Mouse (Mus musculus) liver, embryonic 12.5 days (tissue): ENCODE measurements around the gene Arel1. TPM values are rescaled to one million over a fixed set of nuclear protein-coding genes. Genes with fewer than 3 reads are reported as not detected.

Experiments
- ATAC-seq: fragments of 200-750 bp; cut with Nextera tagmentation; 2 replicates; pipeline ENCODE4 v1.8.0; 2017; ENCODE audit warnings: moderate number of reproducible peaks, mild to moderate bottlenecking, moderate library complexity
- H3K27ac ChIP-seq: fragments of 300-500 bp; sonication (generic); 2 replicates; pipeline ENCODE4 v1.5.1; 2016; ENCODE audit warnings: mild to moderate bottlenecking
- H3K27me3 ChIP-seq: fragments of 300-500 bp; sonication (generic); replicated peaks from 2 replicates; pipeline ENCODE4 v1.6.1; 2016; ENCODE audit warnings: mild to moderate bottlenecking, moderate library complexity
- H3K36me3 ChIP-seq: fragments of 300-500 bp; sonication (generic); 2 replicates; pipeline ENCODE4 v1.6.1; 2016; ENCODE audit warnings: mild to moderate bottlenecking, moderate library complexity
- H3K4me1 ChIP-seq: fragments of 300-500 bp; sonication (generic); 2 replicates; pipeline ENCODE4 v1.6.1; 2016
- H3K4me2 ChIP-seq: fragments of 300-500 bp; sonication (generic); 2 replicates; pipeline ENCODE4 v1.6.1; 2016; ENCODE audit warnings: mild to moderate bottlenecking, moderate library complexity
- H3K4me3 ChIP-seq: fragments of 300-500 bp; sonication (generic); 2 replicates; pipeline ENCODE4 v1.5.1; 2016; ENCODE audit warnings: mild to moderate bottlenecking, moderate library complexity
- H3K9ac ChIP-seq: fragments of 300-500 bp; sonication (generic); 2 replicates; pipeline ENCODE4 v1.6.1; 2016; ENCODE audit warnings: mild to moderate bottlenecking, moderate library complexity
- H3K9me3 ChIP-seq: fragments of 300-500 bp; sonication (generic); replicated peaks from 2 replicates; pipeline ENCODE4 v1.6.1; 2016; ENCODE audit warnings: mild to moderate bottlenecking, moderate library complexity
- WGBS: fragments of 180-500 bp; shearing (Covaris S2); methylation state at CpG from one replicate; pipeline ENCODE4 v1.1.7; 2016; ENCODE audit not compliant: insufficient replicate concordance; 5-methylcytosine and 5-hydroxymethylcytosine counted together
- polyA plus RNA-seq: library from polyadenylated mRNA; unstranded; fragments of >200 nt; fragmentation: Nextera tagmentation; extraction: Ambion mirVana; gene quantifications from 2 replicates; pipeline ENCODE4 v1.2.1, GENCODE M21; 2016

Arel1 gene
- polyA plus RNA-seq, 1 experiment from 2014 or later, result 19.1 TPM

GRCm38 (mm10) chr12:84893648-84894628, 76.8 kb downstream of the Arel1 start:
- no peak for ATAC-seq
- no peaks in the 10 kb centered on the region for H3K36me3 ChIP-seq
- H3K9me3 ChIP-seq, result no peaks in the 10 kb centered on the region
- H3K9ac ChIP-seq, result no peak overlapping the region
- H3K4me1 ChIP-seq, result no peaks in the 10 kb centered on the region
- H3K27me3 ChIP-seq, result peaks cover 35% of the 10 kb centered on the region
- no peak overlapping the region for H3K4me3 ChIP-seq
- H3K27ac ChIP-seq, result no peak overlapping the region
- H3K4me2 ChIP-seq, result no peak overlapping the region
- 52% methylated on average over 9 of the region's 9 CpGs for WGBS

GRCm38 (mm10) chr12:84890289-84890688, 80.4 kb downstream of the Arel1 start:
- ATAC-seq, result no peak
- no peaks in the 10 kb centered on the region for H3K9me3 ChIP-seq
- WGBS, result 73% methylated on average over 15 of the region's 15 CpGs
- H3K4me1 ChIP-seq, result no peaks in the 10 kb centered on the region
- H3K36me3 ChIP-seq, result no peaks in the 10 kb centered on the region
- no peak overlapping the region for H3K27ac ChIP-seq
- H3K4me3 ChIP-seq, result no peak overlapping the region
- H3K27me3 ChIP-seq, result peaks cover 37% of the 10 kb centered on the region
- H3K4me2 ChIP-seq, result no peak overlapping the region
- H3K9ac ChIP-seq, result no peak overlapping the region

DNA sequence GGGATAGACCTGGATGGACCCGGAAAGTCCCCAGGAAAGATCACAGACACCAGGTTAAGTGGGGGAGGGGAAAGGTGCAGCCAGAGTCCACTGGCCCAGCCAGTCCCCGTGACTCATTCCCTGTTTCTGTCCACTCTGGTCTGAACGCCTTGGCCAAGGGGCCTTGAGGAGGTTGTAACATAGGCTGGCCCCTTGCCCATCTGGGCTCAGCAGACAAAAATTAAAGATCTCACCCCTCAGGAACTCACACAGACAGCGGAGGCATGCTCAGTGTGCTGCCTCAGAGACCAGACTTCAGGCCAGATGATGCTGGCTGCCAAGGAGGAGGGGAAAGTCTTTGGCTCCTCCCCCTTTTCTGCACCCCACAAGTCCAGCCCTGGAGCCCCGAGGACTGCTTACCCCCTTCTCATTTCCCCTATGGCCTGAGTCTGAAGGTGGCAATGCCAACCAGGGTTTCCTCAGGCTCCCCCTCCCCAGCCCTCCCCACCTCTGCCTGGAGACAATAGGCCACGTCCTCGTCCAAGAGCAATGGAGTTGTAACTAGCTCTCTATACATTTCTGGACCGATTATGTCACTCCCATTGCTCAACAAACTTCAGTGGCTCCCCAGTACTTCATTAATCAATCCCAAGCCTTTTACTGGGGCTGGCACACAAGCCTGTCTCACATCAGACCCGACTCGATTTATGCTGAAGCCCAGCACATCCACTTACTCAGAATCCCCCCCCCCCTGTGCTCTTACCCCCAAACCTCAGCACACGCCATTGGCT, 85.4 kb downstream of the Arel1 start:
- H3K27me3 ChIP-seq, result peaks cover 44% of the 10 kb centered on the region
- H3K9ac ChIP-seq, result no peak overlapping the region
- H3K4me3 ChIP-seq, result no peak overlapping the region
- 48% methylated on average over 11 of the region's 11 CpGs for WGBS
- no peak for ATAC-seq
- no peaks in the 10 kb centered on the region for H3K4me1 ChIP-seq
- no peak overlapping the region for H3K27ac ChIP-seq
- H3K9me3 ChIP-seq, result no peaks in the 10 kb centered on the region
- H3K4me2 ChIP-seq, result no peak overlapping the region
- H3K36me3 ChIP-seq, result no peaks in the 10 kb centered on the region

- no peaks in the 10 kb centered on the region for H3K9me3 ChIP-seq
- H3K4me3 ChIP-seq, result no peak overlapping the region
- H3K27ac ChIP-seq, result no peak overlapping the region
- H3K27me3 ChIP-seq, result peaks cover 51% of the 10 kb centered on the region
- H3K4me2 ChIP-seq, result no peak overlapping the region
- ATAC-seq, result no peak
- 67% methylated on average over 7 of the region's 7 CpGs for WGBS
- no peaks in the 10 kb centered on the region for H3K36me3 ChIP-seq
- no peak overlapping the region for H3K9ac ChIP-seq
- H3K4me1 ChIP-seq, result no peaks in the 10 kb centered on the region
These were observed 86.2 kb downstream of the Arel1 start for GRCm38 (mm10) chr12:84884423-84885076.

DNA sequence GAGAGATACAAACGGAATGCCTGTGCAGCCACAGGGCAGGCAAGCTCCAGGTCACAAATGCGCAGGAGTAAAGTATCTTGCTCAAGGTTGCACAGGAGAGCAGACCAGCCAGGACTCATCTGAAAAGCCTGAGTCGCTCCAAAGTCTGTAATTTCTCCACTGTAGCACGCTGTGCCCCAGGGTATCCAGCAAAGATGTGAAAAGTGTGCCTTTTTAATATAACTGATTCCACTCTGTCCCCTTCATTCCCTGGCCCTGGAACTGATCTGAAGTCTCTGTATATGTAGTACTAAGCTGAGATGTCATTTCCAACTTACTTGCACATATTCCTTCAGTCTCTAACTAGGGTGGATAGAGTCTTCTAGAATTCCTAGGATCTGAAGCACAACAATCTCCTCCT, 87.9 kb downstream of the Arel1 start:
- Histone ChIP-seq H3K4me2 (no peak overlapping the region), H3K27me3 (peaks cover 58% of the 10 kb centered on the region), H3K4me3 (no peak overlapping the region), H3K9ac (no peak overlapping the region), H3K9me3 (no peaks in the 10 kb centered on the region), H3K4me1 (no peaks in the 10 kb centered on the region), H3K36me3 (no peaks in the 10 kb centered on the region), H3K27ac (no peak overlapping the region)
- no peak for ATAC-seq
- 70% methylated on average over 4 of the region's 4 CpGs for WGBS

DNA sequence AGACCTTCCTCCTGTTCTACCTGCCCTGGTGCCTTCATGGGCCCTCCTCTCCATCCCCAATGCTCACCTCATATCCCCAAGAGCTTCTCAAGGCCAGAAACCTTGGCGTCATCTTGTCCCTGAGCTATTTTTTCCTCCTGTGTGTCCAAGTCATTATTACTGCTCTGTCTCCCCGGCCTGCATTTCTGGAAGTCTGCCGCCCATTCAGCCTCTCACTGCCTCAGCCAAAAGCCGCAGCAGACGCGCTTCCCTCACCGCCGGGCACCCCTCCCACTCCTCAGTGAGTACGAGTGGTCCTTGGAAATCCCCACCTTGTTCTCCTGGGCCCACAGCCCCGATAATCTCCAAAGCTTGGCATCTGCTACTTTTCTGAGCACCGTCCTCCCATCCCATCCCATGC, 90.6 kb downstream of the Arel1 start:
- Histone ChIP-seq H3K4me3 (no peak overlapping the region), H3K27me3 (peaks cover 77% of the 10 kb centered on the region), H3K4me2 (no peak overlapping the region), H3K9ac (no peak overlapping the region), H3K27ac (no peak overlapping the region), H3K4me1 (peaks cover 20% of the 10 kb centered on the region), H3K9me3 (no peaks in the 10 kb centered on the region), H3K36me3 (no peaks in the 10 kb centered on the region)
- ATAC-seq, result no peak
- 53% methylated on average over 11 of the region's 11 CpGs for WGBS

DNA sequence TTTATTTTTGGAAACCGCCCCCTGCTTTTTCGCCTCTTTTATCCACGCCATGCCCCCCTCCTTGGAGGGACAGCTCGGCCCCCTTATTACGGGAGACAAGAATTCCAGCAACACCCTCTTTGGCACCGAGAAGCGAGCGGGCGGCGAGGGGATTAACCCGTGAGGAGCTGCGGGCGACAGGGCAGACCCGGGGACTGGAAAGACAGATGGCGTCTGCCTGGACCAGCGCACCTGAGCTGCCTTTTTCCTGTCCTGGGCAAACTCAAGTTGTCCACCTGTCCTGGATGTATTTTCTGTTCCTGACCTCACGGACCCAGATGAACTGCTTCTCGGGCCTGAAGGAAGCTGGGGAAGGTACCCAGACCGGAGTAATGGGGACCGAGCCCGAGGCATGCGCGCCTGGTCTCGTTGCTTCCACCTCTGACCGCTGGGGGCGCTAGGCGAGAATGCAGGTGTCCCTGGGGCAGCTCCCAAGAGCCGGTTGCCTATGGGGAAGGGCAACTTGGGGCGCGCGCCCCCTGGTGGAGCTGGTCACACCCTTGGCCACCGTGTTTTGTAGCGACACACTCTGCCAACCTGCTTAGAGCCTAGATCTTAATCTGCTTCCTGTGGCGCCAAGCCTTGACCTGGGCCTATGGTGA, 94.1 kb downstream of the Arel1 start, which contains the start of gene Ltbp2:
Ltbp2 (minus strand) TSS at position 52 of the 641 bp plus-strand sequence.
- Histone ChIP-seq H3K36me3 (no peaks in the 10 kb centered on the region), H3K9me3 (no peaks in the 10 kb centered on the region), H3K4me2 (peak within 1 kb of the TSS; percentile 60), H3K4me3 (peak within 1 kb of the TSS; percentile 46), H3K9ac (no peak within 1 kb of the TSS), H3K4me1 (peaks cover 20% of the 10 kb centered on the region), H3K27me3 (peaks cover 89% of the 10 kb centered on the region), H3K27ac (no peak within 1 kb of the TSS)
- WGBS, result 2% methylated on average over 34 of the region's 34 CpGs
- ATAC-seq, result peak; percentile 89

DNA sequence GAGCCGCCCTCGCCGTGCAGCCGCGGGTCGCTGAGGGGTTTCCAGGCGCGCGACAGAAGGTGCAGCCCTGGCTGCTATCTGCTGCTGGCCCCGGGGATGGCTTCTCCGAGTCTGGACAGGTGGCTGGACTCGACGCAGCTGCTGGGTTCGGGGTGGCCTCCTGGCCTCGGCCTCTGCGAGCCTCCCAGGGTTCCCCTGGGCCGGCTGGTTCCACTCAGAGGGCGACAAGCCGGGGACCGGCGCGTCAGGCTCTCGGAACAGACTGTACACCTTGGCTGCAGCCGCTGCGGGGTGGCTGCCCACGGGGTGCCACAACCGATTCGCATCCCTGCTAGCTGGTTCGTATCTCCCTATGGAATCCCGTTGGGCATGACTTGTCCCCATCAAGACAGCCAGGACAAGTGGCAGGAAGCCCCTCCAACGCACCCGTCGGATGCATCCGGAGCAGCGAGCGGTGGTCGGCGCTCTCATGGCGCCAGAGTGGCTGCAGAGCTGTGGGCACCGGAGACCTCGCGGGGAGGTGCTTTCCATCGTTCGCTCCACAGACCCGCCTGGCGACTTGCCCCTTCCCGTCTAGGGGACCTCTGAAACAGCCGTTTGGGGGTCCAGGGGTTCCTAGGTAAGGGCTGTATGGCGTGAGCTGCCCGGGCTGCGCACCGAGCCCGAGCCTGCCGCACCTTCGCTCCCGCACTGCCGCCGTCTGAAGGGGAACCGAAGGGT, 94.8 kb downstream of the Arel1 start:
- Histone ChIP-seq H3K36me3 (no peaks in the 10 kb centered on the region), H3K9me3 (no peaks in the 10 kb centered on the region), H3K9ac (no peak overlapping the region), H3K27ac (no peak overlapping the region), H3K4me3 (peak overlapping the region; percentile 46), H3K27me3 (peaks cover 87% of the 10 kb centered on the region), H3K4me2 (peak overlapping the region; percentile 60), H3K4me1 (peaks cover 20% of the 10 kb centered on the region)
- 4% methylated on average over 59 of the region's 59 CpGs for WGBS
- no peak for ATAC-seq

DNA sequence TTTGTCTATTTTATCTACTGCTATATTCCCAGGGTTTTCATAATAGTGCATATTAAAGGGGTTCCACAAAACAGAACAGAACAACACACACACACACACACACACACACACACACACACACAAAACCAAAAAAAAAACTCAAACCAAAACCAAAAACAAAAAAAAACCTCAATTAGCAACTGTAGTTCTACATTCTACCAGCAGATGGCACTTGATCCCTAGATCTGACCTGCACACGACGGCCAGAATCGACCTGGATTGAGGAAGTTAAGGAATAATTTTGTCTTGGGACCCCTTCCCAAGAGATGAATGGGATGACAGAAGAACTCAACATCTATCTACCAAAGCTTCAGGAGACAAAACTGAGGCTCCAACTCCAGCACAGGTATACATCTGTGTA, 97.3 kb downstream of the Arel1 start:
- Histone ChIP-seq H3K4me3 (no peak overlapping the region), H3K27ac (no peak overlapping the region), H3K36me3 (no peaks in the 10 kb centered on the region), H3K4me2 (no peak overlapping the region), H3K9ac (no peak overlapping the region), H3K27me3 (peaks cover 73% of the 10 kb centered on the region), H3K4me1 (peaks cover 20% of the 10 kb centered on the region), H3K9me3 (no peaks in the 10 kb centered on the region)
- 0% methylated on average over 3 of the region's 3 CpGs for WGBS
- no peak for ATAC-seq

GRCm38 (mm10) chr12:84872310-84872709, 98.4 kb downstream of the Arel1 start:
- no peaks in the 10 kb centered on the region for H3K36me3 ChIP-seq
- H3K4me2 ChIP-seq, result no peak overlapping the region
- peaks cover 71% of the 10 kb centered on the region for H3K27me3 ChIP-seq
- peaks cover 20% of the 10 kb centered on the region for H3K4me1 ChIP-seq
- no peak overlapping the region for H3K9ac ChIP-seq
- H3K27ac ChIP-seq, result no peak overlapping the region
- WGBS, result 58% methylated on average over 2 of the region's 2 CpGs
- no peaks in the 10 kb centered on the region for H3K9me3 ChIP-seq
- ATAC-seq, result no peak
- H3K4me3 ChIP-seq, result no peak overlapping the region
